In genomic region chr12:99393867-99394630, GRCm38 (mm10) we compare ENCODE assay signal across 8 mouse cellular contexts.
DNase-seq lines count a peak whose midpoint lies in the region; ATAC-seq and TF ChIP-seq lines count a peak whose summit lies in the region.

No protein-coding gene starts in this region.

- intact Hi-C loops in gastrocnemius, adult 2 months (cut with DNase I): loop anchor here (2.0 to 5.0 kb wide), 6 partner anchors 47 to 297 kb away; partner anchors contain the start of gene Foxn3

- TF ChIP-seq CTCF in gastrocnemius, adult 2 months (IDR thresholded peaks at IDR 0.05): no peak
- TF ChIP-seq CTCF in CH12.LX (conservative IDR thresholded peaks at IDR 0.05 in 1 of 2, IDR thresholded peaks at IDR 0.05 in 1 of 2; ENCODE audit: low read depth in 2 of 2, low read length in 2 of 2): no peak
- TF ChIP-seq CTCF in forebrain, postnatal 0 days (IDR thresholded peaks at IDR 0.05; ENCODE audit: low read depth): no peak

- H3K4me2 ChIP-seq in CH12.LX (ENCODE audit: insufficient read depth, low read depth, poor library complexity, severe bottlenecking): peak overlapping the region; percentile 72
- peak overlapping the region; percentile 84 for H3K4me2 ChIP-seq in forebrain, postnatal 0 days (ENCODE audit: low read depth)

- dilution Hi-C loops in CH12.LX (cut with MboI; ENCODE audit: extremely low pct_ligation_motif_present, extremely low pct_unique_long_range_greater_than_20kb, low sequenced_read_pairs): no loop called here

- H3K27ac ChIP-seq in gastrocnemius, adult 2 months: peak overlapping the region; percentile 97
- no peak overlapping the region for H3K27ac ChIP-seq in CH12.LX (ENCODE audit: insufficient read depth, low read depth)
- 0 out of 2 replicates have a peak overlapping the region, but pooled peaks have one; percentile 89 for H3K27ac ChIP-seq in forebrain, postnatal 0 days (ENCODE audit: low read depth, low read length)
- H3K27ac ChIP-seq in macrophage: no peak overlapping the region

- TF ChIP-seq RAD21 in CH12.LX (IDR thresholded peaks at IDR 0.05; ENCODE audit: low read depth, low read length): no peak; the same call in 1 of the 2 replicates

- WGBS in forebrain, postnatal 0 days: 53% methylated on average over 11 of the region's 11 CpGs
- 83% methylated on average over 10 of the region's 11 CpGs for WGBS in macrophage (ENCODE audit: missing documents)

- H3K36me3 ChIP-seq in CH12.LX (replicated peaks in 1 of 2; ENCODE audit: control insufficient read depth in 1 of 2, insufficient read depth in 1 of 2, low read length in 1 of 2) (peaks cover 0 to 11% of the 10 kb centered on the region in 2 experiments), macrophage (ENCODE audit: inconsistent target) (no peaks in the 10 kb centered on the region)
- no peaks in the 10 kb centered on the region for H3K36me3 ChIP-seq in forebrain, postnatal 0 days (ENCODE audit: insufficient read depth)

- peak overlapping the region; percentile 98 for H3K4me3 ChIP-seq in gastrocnemius, adult 2 months
- H3K4me3 ChIP-seq in CH12.LX (replicated peaks in 1 of 3; ENCODE audit: low read depth in 2 of 3, low read length in 2 of 3, poor library complexity in 1 of 3): peak overlapping the region in 2 of 3 experiments; percentile 89 to 94
- peak overlapping the region; percentile 86; the same call in 1 of the 2 replicates for H3K4me3 ChIP-seq in forebrain, postnatal 0 days (ENCODE audit: low read depth, low read length)
- peak overlapping the region; percentile 43; the same call in 1 of the 2 replicates for H3K4me3 ChIP-seq in macrophage (ENCODE audit: inconsistent target)

- H3K79me2 ChIP-seq in CH12.LX (replicated peaks; ENCODE audit: control insufficient read depth, extremely low read depth, insufficient read depth, poor library complexity, severe bottlenecking): 0 out of 2 replicates have a peak, but pooled peaks cover 8% of the 10 kb centered on the region
- peaks cover 24% of the 10 kb centered on the region; the same call in 1 of the 2 replicates for H3K79me2 ChIP-seq in macrophage (ENCODE audit: inconsistent target)

- TF ChIP-seq POLR2A in CH12.LX (IDR thresholded peaks at IDR 0.05; ENCODE audit: low read depth, low read length): no peak

- DNase-seq in gastrocnemius, adult 2 months: peak; percentile 60
- no peak for DNase-seq in gastrocnemius, postnatal 10 days
- DNase-seq in CH12.LX (ENCODE audit: extremely low read depth): peak; percentile 67
- DNase-seq in forebrain, postnatal 0 days: no peak
- no peak for DNase-seq in urinary bladder, postnatal 4 days (ENCODE audit: low spot score in 2 of 2)
- DNase-seq in frontal cortex, postnatal 10 days (ENCODE audit: low spot score in 2 of 2): no peak
- no peak for DNase-seq in urinary bladder, adult 18-20 months (ENCODE audit: low spot score in 2 of 2)

- H3K27me3 ChIP-seq in CH12.LX (replicated peaks): no peaks in the 10 kb centered on the region
- no peaks in the 10 kb centered on the region for H3K27me3 ChIP-seq in forebrain, postnatal 0 days (ENCODE audit: insufficient read depth, low read length)

- H3K9me3 ChIP-seq in CH12.LX (replicated peaks; ENCODE audit: low read length): peaks cover 9% of the 10 kb centered on the region
- H3K9me3 ChIP-seq in forebrain, postnatal 0 days (ENCODE audit: low read length): no peaks in the 10 kb centered on the region

- 0 out of 2 replicates have a peak overlapping the region, but pooled peaks have one; percentile 68 for H3K9ac ChIP-seq in CH12.LX (ENCODE audit: insufficient read depth, low read depth)
- H3K9ac ChIP-seq in forebrain, postnatal 0 days: peak overlapping the region; percentile 78

- in situ Hi-C loops in CH12.LX (cut with MboI; ENCODE audit: low pct_ligation_motif_present, low pct_unique_long_range_greater_than_20kb, low sequenced_read_pairs): loop anchor here (10.0 kb wide), 2 partner anchors 151 to 299 kb away; no protein-coding TSS in a partner anchor

- ATAC-seq in forebrain, postnatal 0 days: no peak

- no peak for TF ChIP-seq EP300 in CH12.LX (IDR thresholded peaks at IDR 0.05; ENCODE audit: low read length)

- peaks cover 4 to 24% of the 10 kb centered on the region in 2 experiments; a peak in 3 of 4 replicates for H3K4me1 ChIP-seq in CH12.LX (ENCODE audit: control insufficient read depth in 1 of 2, insufficient read depth in 2 of 2)
- H3K4me1 ChIP-seq in forebrain, postnatal 0 days (ENCODE audit: insufficient read depth): peaks cover 9% of the 10 kb centered on the region

TF ChIP-seq in CH12.LX, 34 proteins besides CTCF, POLR2A, EP300 and RAD21:
- TF ChIP-seq TBP (conservative IDR thresholded peaks at IDR 0.05; ENCODE audit: low read depth, low read length) (no peak; the same call in 1 of the 2 replicates), USF1 (IDR thresholded peaks at IDR 0.05; ENCODE audit: low read depth, low read length) (no peak), SIN3A (IDR thresholded peaks at IDR 0.05; ENCODE audit: low read length) (peak; percentile 47; the same call in 1 of the 2 replicates), UBTF (IDR thresholded peaks at IDR 0.05; ENCODE audit: low read depth, low read length) (no peak), JUN (IDR thresholded peaks at IDR 0.05; ENCODE audit: insufficient read depth, low read depth, low read length) (no peak), MXI1 (IDR thresholded peaks at IDR 0.05; ENCODE audit: low read depth, low read length) (0 out of 2 replicates have a peak, but pooled peaks have one; percentile 34), ZC3H11A (IDR thresholded peaks at IDR 0.05; ENCODE audit: low read depth, low read length) (no peak), ZNF384 (IDR thresholded peaks at IDR 0.05; ENCODE audit: low read depth, low read length) (peak; percentile 77), NELFE (IDR thresholded peaks at IDR 0.05; ENCODE audit: low read depth, low read length) (no peak; the same call in 1 of the 2 replicates), ETS1 (conservative IDR thresholded peaks at IDR 0.05; ENCODE audit: low read depth, low read length) (peak; percentile 40; the same call in 1 of the 2 replicates), MAX (IDR thresholded peaks at IDR 0.05; ENCODE audit: low read length) (0 out of 2 replicates have a peak, but pooled peaks have one; percentile 50), MYC (IDR thresholded peaks at IDR 0.05; ENCODE audit: low read depth, low read length) (peak; percentile 59; the same call in 1 of the 2 replicates), JUND (conservative IDR thresholded peaks at IDR 0.05; ENCODE audit: low read depth, low read length) (peak; percentile 14; the same call in 1 of the 2 replicates)
TF ChIP-seq in CH12.LX: peak in this region for 7.

Comparison
In these comparisons a context has a peak if more than half of its experiments do, and no peak if none do; other contexts are left out.
1. DNase-seq: peak in gastrocnemius, adult 2 months (single experiment) and CH12.LX (single experiment); none in gastrocnemius, postnatal 10 days (single experiment), forebrain, postnatal 0 days (single experiment), urinary bladder, postnatal 4 days (0 of 2), frontal cortex, postnatal 10 days (0 of 2) and urinary bladder, adult 18-20 months (0 of 2).
2. H3K27ac ChIP-seq: peak in gastrocnemius, adult 2 months (single experiment) and forebrain, postnatal 0 days (single experiment); none in CH12.LX (single experiment) and macrophage (single experiment).
3. H3K4me3 ChIP-seq: peak in every context shown above with its lines; median percentile 98 in gastrocnemius, adult 2 months; 92 in CH12.LX; 86 in forebrain, postnatal 0 days; 43 in macrophage.